Mouse (Mus musculus): ENCODE measurements around the gene Spon1. TPM values are rescaled to one million over a fixed set of nuclear protein-coding genes. Genes with fewer than 3 reads are reported as not detected.

Gene Spon1
- polyA plus RNA-seq, 1 experiment = 38.2 TPM

DNA sequence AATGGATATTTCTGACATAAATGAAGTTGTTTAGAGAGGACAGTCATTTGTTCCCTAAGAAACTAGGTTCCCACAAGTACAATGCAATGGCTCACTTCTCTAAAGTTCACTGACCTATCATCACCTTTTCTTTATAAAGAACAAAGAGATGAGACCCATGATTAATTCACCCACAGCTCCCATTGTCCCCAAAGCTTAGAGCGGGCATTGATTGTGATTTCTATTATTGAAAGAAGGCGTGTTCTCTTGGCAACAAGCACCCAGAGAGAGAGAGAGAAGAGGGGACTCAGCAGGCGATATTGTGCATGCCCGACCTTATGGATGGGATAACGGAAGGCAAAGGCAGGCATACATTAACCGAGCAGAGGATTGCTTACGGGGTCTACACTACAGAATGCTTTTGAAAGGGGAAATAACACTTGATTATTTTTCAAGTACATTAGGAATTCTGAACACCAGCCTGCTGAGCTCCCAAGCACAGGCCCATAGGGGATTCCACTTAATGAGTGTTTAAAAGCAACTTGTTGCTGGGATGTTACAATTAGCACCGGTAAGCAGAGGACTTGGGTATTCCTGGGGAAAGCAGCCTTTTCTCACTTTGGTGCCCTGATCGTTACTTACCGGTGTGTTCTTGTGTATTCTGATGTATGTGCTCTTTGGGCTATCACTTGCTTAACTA is 48.4 kb downstream of the Spon1 start:
- no peak for DNase-seq
- no peak overlapping the region for H3K27ac ChIP-seq (ENCODE audit: insufficient read depth, low read length)
- WGBS = 80% methylated on average over 10 of the region's 10 CpGs
- H3K4me3 ChIP-seq (replicated peaks; ENCODE audit: insufficient read depth, low read depth, low read length) = no peak overlapping the region
- H3K4me1 ChIP-seq (ENCODE audit: control insufficient read depth, insufficient read depth, low read length) = peaks cover 16% of the 10 kb centered on the region; the same call in 1 of the 2 replicates
- no peaks in the 10 kb centered on the region for H3K27me3 ChIP-seq (ENCODE audit: control insufficient read depth, insufficient read depth, low read length)
- no peak for TF ChIP-seq POLR2A (IDR thresholded peaks at IDR 0.05; ENCODE audit: borderline replicate concordance, insufficient read depth, low read length)
- no peak for TF ChIP-seq CTCF (IDR thresholded peaks at IDR 0.05; ENCODE audit: borderline replicate concordance, insufficient read depth, low read depth, low read length)

DNA sequence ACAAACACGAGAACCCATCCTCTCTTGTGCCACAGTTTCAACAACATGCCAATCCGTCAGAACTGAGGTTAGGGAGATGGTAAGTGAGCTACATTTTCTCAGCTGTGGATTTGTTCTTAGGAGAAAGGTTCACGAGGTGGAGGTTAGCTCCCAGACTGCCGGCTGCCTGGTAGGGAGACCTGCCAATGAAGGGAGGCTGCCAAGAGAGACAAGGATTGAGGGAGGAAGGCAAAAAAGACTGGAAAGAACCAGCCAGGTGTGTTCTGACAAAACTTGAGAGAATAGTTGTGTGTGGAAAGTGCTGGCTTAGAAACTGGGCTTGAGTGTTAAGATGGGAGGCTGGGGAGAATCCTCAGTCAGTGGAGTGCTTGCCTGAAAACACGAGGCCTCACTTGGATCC is 49.9 kb downstream of the Spon1 start:
- TF ChIP-seq POLR2A (IDR thresholded peaks at IDR 0.05; ENCODE audit: borderline replicate concordance, insufficient read depth, low read length) = no peak
- no peak for TF ChIP-seq CTCF (IDR thresholded peaks at IDR 0.05; ENCODE audit: borderline replicate concordance, insufficient read depth, low read depth, low read length)
- H3K27ac ChIP-seq (ENCODE audit: insufficient read depth, low read length) = no peak overlapping the region
- H3K27me3 ChIP-seq (ENCODE audit: control insufficient read depth, insufficient read depth, low read length) = no peaks in the 10 kb centered on the region
- H3K4me1 ChIP-seq (ENCODE audit: control insufficient read depth, insufficient read depth, low read length) = peaks cover 23% of the 10 kb centered on the region
- 41% methylated on average over 5 of the region's 5 CpGs for WGBS
- peak; percentile 54 for DNase-seq
- H3K4me3 ChIP-seq (replicated peaks; ENCODE audit: insufficient read depth, low read depth, low read length) = no peak overlapping the region

GRCm38 (mm10) chr7:113816827-113817334 is 51.1 kb downstream of the Spon1 start:
- DNase-seq = no peak
- no peak overlapping the region for H3K27ac ChIP-seq (ENCODE audit: insufficient read depth, low read length)
- peaks cover 21% of the 10 kb centered on the region for H3K4me1 ChIP-seq (ENCODE audit: control insufficient read depth, insufficient read depth, low read length)
- H3K4me3 ChIP-seq (replicated peaks; ENCODE audit: insufficient read depth, low read depth, low read length) = no peak overlapping the region
- no peaks in the 10 kb centered on the region for H3K27me3 ChIP-seq (ENCODE audit: control insufficient read depth, insufficient read depth, low read length)
- 69% methylated on average over 7 of the region's 7 CpGs for WGBS
- no peak for TF ChIP-seq CTCF (IDR thresholded peaks at IDR 0.05; ENCODE audit: borderline replicate concordance, insufficient read depth, low read depth, low read length)
- TF ChIP-seq POLR2A (IDR thresholded peaks at IDR 0.05; ENCODE audit: borderline replicate concordance, insufficient read depth, low read length) = no peak

- Histone ChIP-seq H3K4me3 (replicated peaks; ENCODE audit: insufficient read depth, low read depth, low read length) (no peak overlapping the region), H3K4me1 (ENCODE audit: control insufficient read depth, insufficient read depth, low read length) (peaks cover 21% of the 10 kb centered on the region), H3K27ac (ENCODE audit: insufficient read depth, low read length) (no peak overlapping the region), H3K27me3 (ENCODE audit: control insufficient read depth, insufficient read depth, low read length) (no peaks in the 10 kb centered on the region)
- TF ChIP-seq CTCF (IDR thresholded peaks at IDR 0.05; ENCODE audit: borderline replicate concordance, insufficient read depth, low read depth, low read length) (no peak), POLR2A (IDR thresholded peaks at IDR 0.05; ENCODE audit: borderline replicate concordance, insufficient read depth, low read length) (no peak)
- DNase-seq = peak in 1 of 2 experiments; percentile 44
- 38% methylated on average over 6 of the region's 6 CpGs for WGBS
Observed at GRCm38 (mm10) chr7:113818116-113818515, 52.3 kb downstream of the Spon1 start.

DNA sequence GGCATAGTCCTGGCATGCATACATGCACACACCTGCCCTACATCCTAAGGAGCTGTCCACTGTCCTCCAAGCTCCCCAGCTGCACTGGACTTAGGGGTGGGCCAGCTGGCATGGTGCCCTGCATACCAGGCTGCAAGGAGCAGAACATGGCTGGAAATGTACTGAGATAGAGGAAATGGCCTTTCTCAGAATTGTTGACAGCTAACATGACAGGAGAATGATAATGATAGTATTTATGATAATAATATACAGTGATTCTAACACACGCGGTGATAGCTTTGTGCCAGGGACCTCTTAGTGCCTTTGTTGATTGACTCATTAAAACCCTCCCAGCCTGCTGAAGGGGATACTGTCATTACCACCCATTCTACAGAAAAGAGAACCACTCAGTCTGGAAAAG is 54.4 kb downstream of the Spon1 start:
- H3K4me1 ChIP-seq (ENCODE audit: control insufficient read depth, insufficient read depth, low read length) = peaks cover 21% of the 10 kb centered on the region
- peak in 1 of 2 experiments; percentile 51 for DNase-seq
- H3K27ac ChIP-seq (ENCODE audit: insufficient read depth, low read length) = no peak overlapping the region
- no peak for TF ChIP-seq POLR2A (IDR thresholded peaks at IDR 0.05; ENCODE audit: borderline replicate concordance, insufficient read depth, low read length)
- TF ChIP-seq CTCF (IDR thresholded peaks at IDR 0.05; ENCODE audit: borderline replicate concordance, insufficient read depth, low read depth, low read length) = no peak
- WGBS = 60% methylated on average over 2 of the region's 2 CpGs
- no peak overlapping the region for H3K4me3 ChIP-seq (replicated peaks; ENCODE audit: insufficient read depth, low read depth, low read length)
- no peaks in the 10 kb centered on the region for H3K27me3 ChIP-seq (ENCODE audit: control insufficient read depth, insufficient read depth, low read length)

GRCm38 (mm10) chr7:113823026-113823425 is 57.2 kb downstream of the Spon1 start:
- WGBS = 92% methylated on average over 3 of the region's 3 CpGs
- Histone ChIP-seq H3K4me1 (ENCODE audit: control insufficient read depth, insufficient read depth, low read length) (peaks cover 22% of the 10 kb centered on the region), H3K4me3 (replicated peaks; ENCODE audit: insufficient read depth, low read depth, low read length) (no peak overlapping the region), H3K27me3 (ENCODE audit: control insufficient read depth, insufficient read depth, low read length) (no peaks in the 10 kb centered on the region), H3K27ac (ENCODE audit: insufficient read depth, low read length) (no peak overlapping the region)
- no peak for DNase-seq
- TF ChIP-seq CTCF (IDR thresholded peaks at IDR 0.05; ENCODE audit: borderline replicate concordance, insufficient read depth, low read depth, low read length) = no peak
- no peak for TF ChIP-seq POLR2A (IDR thresholded peaks at IDR 0.05; ENCODE audit: borderline replicate concordance, insufficient read depth, low read length)

- Histone ChIP-seq H3K27me3 (ENCODE audit: control insufficient read depth, insufficient read depth, low read length) (no peaks in the 10 kb centered on the region), H3K4me3 (replicated peaks; ENCODE audit: insufficient read depth, low read depth, low read length) (no peak overlapping the region), H3K4me1 (ENCODE audit: control insufficient read depth, insufficient read depth, low read length) (peaks cover 19% of the 10 kb centered on the region), H3K27ac (ENCODE audit: insufficient read depth, low read length) (no peak overlapping the region)
- TF ChIP-seq CTCF (IDR thresholded peaks at IDR 0.05; ENCODE audit: borderline replicate concordance, insufficient read depth, low read depth, low read length) (no peak), POLR2A (IDR thresholded peaks at IDR 0.05; ENCODE audit: borderline replicate concordance, insufficient read depth, low read length) (no peak)
- WGBS = 39% methylated on average over 6 of the region's 6 CpGs
- peak; percentile 40 to 71 for DNase-seq
Observed at GRCm38 (mm10) chr7:113824651-113825050, 58.9 kb downstream of the Spon1 start.

All from cerebellum, adult 2 months (tissue).